Mouse (Mus musculus) G1E (cell line): ENCODE data around the gene Rnf217.

Experiments used
- CTCF ChIP-seq: IDR thresholded peaks from 2 replicates; pipeline ENCODE4 v1.5.1; 2012; ENCODE audit warnings: low read depth, low read length, inconsistent platforms, mixed read lengths
- GATA2 ChIP-seq: IDR thresholded peaks from 2 replicates; pipeline ENCODE4 v1.6.1; 2012; ENCODE audit warnings: low read depth, low read length, inconsistent platforms, borderline replicate concordance
- POLR2AphosphoS5 ChIP-seq: IDR thresholded peaks from 2 replicates; pipeline ENCODE4 v1.6.1; 2012; ENCODE audit warnings: low read depth, low read length, inconsistent platforms; ENCODE audit not compliant: insufficient replicate concordance
- TAL1 ChIP-seq: conservative IDR thresholded peaks from 2 replicates; pipeline ENCODE4 v1.6.1; 2012; ENCODE audit warnings: low read depth, low read length, inconsistent platforms, mixed read lengths

- TF ChIP-seq CTCF (no peak), GATA2 (no peak), TAL1 (no peak), POLR2AphosphoS5 (no peak)
These were observed 145.9 kb downstream of the Rnf217 start for GRCm38 (mm10) chr10:31463044-31463443.
